In the genomic region with DNA sequence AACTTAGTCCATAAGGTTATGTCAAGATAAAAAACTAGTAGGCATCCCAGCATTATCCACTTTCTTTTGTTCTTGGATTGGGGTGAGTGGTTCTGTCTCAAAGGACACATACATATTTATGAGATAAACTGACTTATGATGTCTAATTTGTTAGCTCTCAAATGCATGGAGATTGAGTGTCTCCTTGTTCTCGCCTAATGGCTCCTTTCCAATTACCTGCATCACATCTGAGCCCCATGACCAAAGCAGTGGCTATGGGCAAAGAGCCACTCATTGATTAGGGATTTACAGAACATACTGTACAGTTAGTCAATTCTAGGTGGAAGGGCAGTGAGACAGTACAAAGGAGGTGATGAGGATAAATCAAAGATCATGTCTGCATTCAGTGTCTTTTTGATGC, we compare ENCODE assay signal across 33 mouse cellular contexts. TPM values are rescaled to one million over a fixed set of nuclear protein-coding genes. Genes with fewer than 3 reads are reported as not detected.
DNase-seq lines count a peak whose midpoint lies in the region; ATAC-seq lines count a peak whose summit lies in the region.
"Had no signal": no experiment of that assay in that cellular context is flagged by ENCODE, and none has a peak within 500 bp of the region (broad histone marks: within the 10 kb centered on the region; RNA-seq: fewer than 3 reads in every experiment).

No protein-coding gene starts in this region.

- no peak overlapping the region for H3K4me3 ChIP-seq in neural tube, embryonic 11.5 days (ENCODE audit: low read depth, low read length)
- H3K4me3 ChIP-seq in hindbrain, embryonic 13.5 days, result no peak overlapping the region
- H3K4me3 ChIP-seq in midbrain, embryonic 11.5 days (ENCODE audit: low read depth, low read length), result no peak overlapping the region
- no peak overlapping the region for H3K4me3 ChIP-seq in midbrain, embryonic 16.5 days (ENCODE audit: low read depth, low read length)
- H3K4me3 ChIP-seq: erythroblast, embryonic 14.5 days; heart, embryonic 13.5 days; layer of hippocampus, adult 2 months; limb, embryonic 13.5 days; liver, embryonic 12.5 days; megakaryocyte, embryonic 14.5 days; stomach, embryonic 15.5 days had no signal

- H3K9ac ChIP-seq in neural tube, embryonic 11.5 days (ENCODE audit: low read length), result no peak overlapping the region
- H3K9ac ChIP-seq in hindbrain, embryonic 13.5 days, result no peak overlapping the region
- H3K9ac ChIP-seq in midbrain, embryonic 11.5 days (ENCODE audit: low read length), result no peak overlapping the region
- no peak overlapping the region for H3K9ac ChIP-seq in midbrain, embryonic 16.5 days (ENCODE audit: low read depth, low read length)
- H3K9ac ChIP-seq: heart, embryonic 13.5 days; limb, embryonic 13.5 days; liver, embryonic 12.5 days; liver, postnatal 0 days; stomach, embryonic 15.5 days had no signal

- 61% methylated on average over 1 of the region's 1 CpGs for WGBS in neural tube, embryonic 11.5 days
- WGBS in hindbrain, embryonic 13.5 days, result 36% methylated on average over 1 of the region's 1 CpGs
- 62% methylated on average over 1 of the region's 1 CpGs for WGBS in midbrain, embryonic 11.5 days
- 23% methylated on average over 1 of the region's 1 CpGs for WGBS in midbrain, embryonic 16.5 days

- H3K4me1 ChIP-seq in neural tube, embryonic 11.5 days (ENCODE audit: control insufficient read depth, insufficient read depth, low read length), result no peaks in the 10 kb centered on the region
- peaks cover 7% of the 10 kb centered on the region; the same call in 1 of the 2 replicates for H3K4me1 ChIP-seq in hindbrain, embryonic 13.5 days (replicated peaks)
- no peaks in the 10 kb centered on the region for H3K4me1 ChIP-seq in midbrain, embryonic 11.5 days (ENCODE audit: control insufficient read depth, insufficient read depth, low read length)
- H3K4me1 ChIP-seq in midbrain, embryonic 16.5 days (ENCODE audit: control insufficient read depth, insufficient read depth, low read length), result no peaks in the 10 kb centered on the region
- H3K4me1 ChIP-seq: heart, embryonic 13.5 days; liver, embryonic 12.5 days; megakaryocyte, embryonic 14.5 days; stomach, embryonic 15.5 days had no signal

- no peaks in the 10 kb centered on the region for H3K27me3 ChIP-seq in neural tube, embryonic 11.5 days (ENCODE audit: control insufficient read depth, insufficient read depth, low read length)
- no peaks in the 10 kb centered on the region for H3K27me3 ChIP-seq in hindbrain, embryonic 13.5 days
- no peaks in the 10 kb centered on the region for H3K27me3 ChIP-seq in midbrain, embryonic 11.5 days (ENCODE audit: control insufficient read depth, insufficient read depth, low read length)
- no peaks in the 10 kb centered on the region for H3K27me3 ChIP-seq in midbrain, embryonic 16.5 days (ENCODE audit: control insufficient read depth, insufficient read depth, low read depth, low read length)
- H3K27me3 ChIP-seq: CH12.LX; heart, embryonic 13.5 days; limb, embryonic 13.5 days; liver, embryonic 12.5 days; megakaryocyte, embryonic 14.5 days; stomach, embryonic 15.5 days had no signal

- no peaks in the 10 kb centered on the region for H3K9me3 ChIP-seq in neural tube, embryonic 11.5 days (ENCODE audit: control insufficient read depth, low read length)
- no peaks in the 10 kb centered on the region for H3K9me3 ChIP-seq in hindbrain, embryonic 13.5 days
- no peaks in the 10 kb centered on the region for H3K9me3 ChIP-seq in midbrain, embryonic 11.5 days (ENCODE audit: control insufficient read depth, low read length)
- no peaks in the 10 kb centered on the region for H3K9me3 ChIP-seq in midbrain, embryonic 16.5 days (replicated peaks; ENCODE audit: control insufficient read depth, low read length, poor library complexity, severe bottlenecking)
- H3K9me3 ChIP-seq: heart, embryonic 13.5 days; limb, embryonic 13.5 days; liver, embryonic 12.5 days; megakaryocyte, embryonic 14.5 days; stomach, embryonic 15.5 days had no signal

- intact Hi-C loops in gastrocnemius, postnatal 36 days (cut with DNase I), result no loop called here

- 0 out of 2 replicates have a peak overlapping the region, but pooled peaks have one; percentile 42 for H3K27ac ChIP-seq in neural tube, embryonic 11.5 days (ENCODE audit: low read depth, low read length)
- H3K27ac ChIP-seq in hindbrain, embryonic 13.5 days, result peak overlapping the region; percentile 41; the same call in 1 of the 2 replicates
- H3K27ac ChIP-seq in midbrain, embryonic 11.5 days (ENCODE audit: low read depth, low read length), result peak overlapping the region; percentile 22; the same call in 1 of the 2 replicates
- H3K27ac ChIP-seq in midbrain, embryonic 16.5 days (ENCODE audit: low read length), result no peak overlapping the region
- H3K27ac ChIP-seq: heart, embryonic 13.5 days; layer of hippocampus, adult 2 months; limb, embryonic 13.5 days; liver, embryonic 12.5 days; stomach, embryonic 15.5 days had no signal

- no peaks in the 10 kb centered on the region for H3K36me3 ChIP-seq in neural tube, embryonic 11.5 days (ENCODE audit: control insufficient read depth, insufficient read depth, low read length)
- H3K36me3 ChIP-seq in hindbrain, embryonic 13.5 days, result no peaks in the 10 kb centered on the region
- H3K36me3 ChIP-seq in midbrain, embryonic 11.5 days (ENCODE audit: control insufficient read depth, insufficient read depth, low read length), result no peaks in the 10 kb centered on the region
- no peaks in the 10 kb centered on the region for H3K36me3 ChIP-seq in midbrain, embryonic 16.5 days (ENCODE audit: control insufficient read depth, insufficient read depth, low read length)
- H3K36me3 ChIP-seq: heart, embryonic 13.5 days; limb, embryonic 13.5 days; liver, embryonic 12.5 days; stomach, embryonic 15.5 days had no signal

- H3K4me2 ChIP-seq in neural tube, embryonic 11.5 days (ENCODE audit: low read depth), result no peak overlapping the region
- no peak overlapping the region for H3K4me2 ChIP-seq in hindbrain, embryonic 13.5 days
- no peak overlapping the region for H3K4me2 ChIP-seq in midbrain, embryonic 11.5 days
- no peak overlapping the region for H3K4me2 ChIP-seq in midbrain, embryonic 16.5 days (ENCODE audit: low read length)
- H3K4me2 ChIP-seq: heart, embryonic 13.5 days; limb, embryonic 13.5 days; liver, embryonic 12.5 days; stomach, embryonic 15.5 days had no signal

- ATAC-seq in neural tube, embryonic 11.5 days (ENCODE audit: insufficient read depth, low FRiP score, low TSS enrichment), result peak; percentile 74
- peak; percentile 36 for ATAC-seq in hindbrain, embryonic 13.5 days (ENCODE audit: low FRiP score)
- ATAC-seq in midbrain, embryonic 11.5 days (ENCODE audit: low FRiP score), result peak; percentile 76
- ATAC-seq in midbrain, embryonic 16.5 days, result peak; percentile 15; the same call in 1 of the 2 replicates
- no peak for ATAC-seq in CD4-positive, CD25-positive, alpha-beta regulatory T cell, adult 4 months
- ATAC-seq: activated CD4-positive, CD25-positive, alpha-beta regulatory T cell, adult 4 months; forebrain, embryonic 16.5 days; liver, embryonic 12.5 days; liver, postnatal 0 days had no signal

- DNase-seq in neural tube, embryonic 11.5 days (ENCODE audit: low spot score), result no peak
- DNase-seq in neural tube, embryonic 10.5 days (ENCODE audit: extremely low spot score, low spot score), result no peak
- peak; percentile 81 for DNase-seq in midbrain, embryonic 11.5 days (ENCODE audit: low spot score, missing footprints)
- no peak for DNase-seq in cerebellum, postnatal 36 days
- no peak for DNase-seq in gastrocnemius, postnatal 36 days
- DNase-seq: adrenal gland, adult 8-10 months; B cell, adult 2 months; cerebellum, adult 11 months; cerebellum, adult 9-10 months; heart, postnatal 10 days; kidney, adult 2 months; kidney, postnatal 36 days; liver, postnatal 0 days; lung, postnatal 36 days; right cerebral cortex, postnatal 14 days had no signal

RNA-seq across cellular contexts. Expression of a gene that starts 27.4 kb away (rescaled TPM):
- 51.2 and 52.9 TPM in 2 replicates for polyA plus RNA-seq in neural tube, embryonic 11.5 days (2014; fragmentation: Nextera tagmentation; extraction: Ambion mirVana)
- polyA plus RNA-seq in hindbrain, embryonic 13.5 days (2015; fragmentation: Nextera tagmentation; extraction: Ambion mirVana), result 11.1 and 16.6 TPM in 2 replicates
- 19.2 and 20.1 TPM in 2 replicates for polyA plus RNA-seq in midbrain, embryonic 11.5 days (2014; fragmentation: Nextera tagmentation; extraction: Ambion mirVana)
- polyA plus RNA-seq in midbrain, embryonic 16.5 days (2015; fragmentation: Nextera tagmentation; extraction: Ambion mirVana), result 5.2 and 5.6 TPM in 2 replicates
- not detected for total RNA-seq in gastrocnemius, postnatal 36 days (2021)
- polyA plus RNA-seq in CD4-positive, CD25-positive, alpha-beta regulatory T cell, adult 4 months (2017; shearing (Covaris generic)), result not detected
- total RNA-seq: CH12.LX; ES-E14; gastrocnemius, adult 8-10 months; heart, postnatal 10 days; hematopoietic stem cell, adult 5-6 weeks; layer of hippocampus, adult 2 months had no signal
- polyA plus RNA-seq: activated CD4-positive, CD25-positive, alpha-beta regulatory T cell, adult 4 months; erythroblast, embryonic 14.5 days; gonadal fat pad, adult 2 months; kidney, adult 2 months; liver, embryonic 12.5 days; liver, postnatal 0 days; small intestine, adult 2 months had no signal
